Mouse (Mus musculus) stomach, postnatal 0 days (tissue): Measurements from ENCODE around the gene Zfp36l2. TPM values are rescaled to one million over a fixed set of nuclear protein-coding genes. Genes with fewer than 3 reads are reported as not detected.
"Not testable (repeated sequence)": the region's sequence is repeated elsewhere in the genome, so short reads cannot be mapped to it uniquely, and the experiment has no call there.

Source experiments
- ATAC-seq: fragments of 200-750 bp; cut with Nextera tagmentation; 2 replicates; pipeline ENCODE4 v1.8.0; 2017; ENCODE audit not compliant: low FRiP score, low TSS enrichment
- DNase-seq: peaks from one replicate; pipeline ENCODE4 v3.0.0-alpha.2; 2016; ENCODE audit warnings: low spot score
- H3K27ac ChIP-seq: fragments of 300-500 bp; sonication (generic); replicated peaks from 2 replicates; pipeline ENCODE4 v1.5.1; 2014; ENCODE audit warnings: mild to moderate bottlenecking, control low read depth
- H3K27me3 ChIP-seq: fragments of 300-500 bp; sonication (generic); 2 replicates; pipeline ENCODE4 v1.6.1; 2014; ENCODE audit warnings: low read length; ENCODE audit not compliant: control insufficient read depth, insufficient read depth
- H3K36me3 ChIP-seq: fragments of 300-500 bp; sonication (generic); 2 replicates; pipeline ENCODE4 v1.6.1; 2014; ENCODE audit warnings: low read length, mixed read lengths; ENCODE audit not compliant: control insufficient read depth, insufficient read depth
- H3K4me1 ChIP-seq: fragments of 300-500 bp; sonication (generic); replicated peaks from 2 replicates; pipeline ENCODE4 v1.6.1; 2014; ENCODE audit warnings: antibody characterized with exemption; ENCODE audit not compliant: control insufficient read depth, insufficient read depth
- H3K4me2 ChIP-seq: fragments of 300-500 bp; sonication (generic); replicated peaks from 2 replicates; pipeline ENCODE4 v1.6.1; 2014; ENCODE audit warnings: low read depth, mild to moderate bottlenecking, control low read depth, moderate library complexity
- H3K4me3 ChIP-seq: fragments of 300-500 bp; sonication (generic); 2 replicates; pipeline ENCODE4 v1.5.1; 2014; ENCODE audit warnings: low read depth, low read length, control low read depth
- H3K9ac ChIP-seq: fragments of 300-500 bp; sonication (generic); 2 replicates; pipeline ENCODE4 v1.6.1; 2014; ENCODE audit warnings: mild to moderate bottlenecking, low read length, control low read depth, mixed read lengths
- H3K9me3 ChIP-seq: fragments of 300-500 bp; sonication (generic); 2 replicates; pipeline ENCODE4 v1.6.1; 2016; ENCODE audit warnings: low read length; ENCODE audit not compliant: control insufficient read depth
- CTCF ChIP-seq: IDR thresholded peaks from 2 replicates; pipeline ENCODE4 v1.5.1; 2016; ENCODE audit warnings: antibody characterized with exemption, low read depth, mild to moderate bottlenecking, moderate library complexity
- EP300 ChIP-seq: optimal IDR thresholded peaks from 2 replicates; pipeline ENCODE3; 2016; ENCODE audit warnings: antibody characterized with exemption
- WGBS: fragments of 180-500 bp; shearing (Covaris S2); extraction: QIAGEN DNeasy Blood & Tissue Kit; methylation state at CpG from one replicate; pipeline ENCODE4 v1.1.7; 2014; 5-methylcytosine and 5-hydroxymethylcytosine counted together
- polyA plus RNA-seq: library from polyadenylated mRNA; unstranded; fragments of >200 nt; fragmentation: Nextera tagmentation; extraction: Ambion mirVana; gene quantifications from 2 replicates; pipeline ENCODE4 v1.2.1, GENCODE M21; 2015

Gene Zfp36l2
- polyA plus RNA-seq, 1 experiment from 2014 or later: 18.3 TPM

- 50% methylated on average over 2 of the region's 2 CpGs for WGBS
These were observed 40.5 kb upstream of the Zfp36l2 start for GRCm38 (mm10) chr17:84228223-84228622.

GRCm38 (mm10) chr17:84226681-84227080 lies 38.9 kb upstream of the Zfp36l2 start:
- Histone ChIP-seq H3K9ac (no peak overlapping the region), H3K27me3 (no peaks in the 10 kb centered on the region), H3K36me3 (no peaks in the 10 kb centered on the region; the same call in 1 of the 2 replicates), H3K27ac (peak overlapping the region; percentile 35; the same call in 1 of the 2 replicates), H3K4me2 (no peak overlapping the region), H3K9me3 (no peaks in the 10 kb centered on the region), H3K4me3 (no peak overlapping the region), H3K4me1 (no peaks in the 10 kb centered on the region)
- DNase-seq: no peak
- ATAC-seq: peak; percentile 80
- 47% methylated on average over 6 of the region's 6 CpGs for WGBS
- no peak for TF ChIP-seq CTCF
- no peak for TF ChIP-seq EP300

More at GRCm38 (mm10) chr17:84228223-84228622, 40.5 kb upstream of the Zfp36l2 start:
- no peak for ATAC-seq
- H3K9me3 ChIP-seq: no peaks in the 10 kb centered on the region
- H3K4me2 ChIP-seq: no peak overlapping the region
- no peak for DNase-seq
- H3K27ac ChIP-seq: no peak overlapping the region
- H3K9ac ChIP-seq: no peak overlapping the region
- no peaks in the 10 kb centered on the region; the same call in 1 of the 2 replicates for H3K36me3 ChIP-seq
- TF ChIP-seq CTCF (no peak), EP300 (no peak)
- no peaks in the 10 kb centered on the region for H3K27me3 ChIP-seq
- no peaks in the 10 kb centered on the region for H3K4me1 ChIP-seq
- no peak overlapping the region for H3K4me3 ChIP-seq

GRCm38 (mm10) chr17:84226231-84226630 lies 38.5 kb upstream of the Zfp36l2 start:
- no peak overlapping the region for H3K4me3 ChIP-seq
- H3K4me2 ChIP-seq: no peak overlapping the region
- H3K27me3 ChIP-seq: no peaks in the 10 kb centered on the region
- 65% methylated on average over 4 of the region's 5 CpGs for WGBS
- H3K36me3 ChIP-seq: peaks cover 2% of the 10 kb centered on the region; the same call in 1 of the 2 replicates
- no peak for DNase-seq
- H3K4me1 ChIP-seq: no peaks in the 10 kb centered on the region
- no peak overlapping the region for H3K9ac ChIP-seq
- TF ChIP-seq EP300: no peak
- H3K9me3 ChIP-seq: no peaks in the 10 kb centered on the region
- 0 out of 2 replicates have a peak overlapping the region, but pooled peaks have one; percentile 35 for H3K27ac ChIP-seq
- peak; percentile 20; the same call in 1 of the 2 replicates for ATAC-seq

GRCm38 (mm10) chr17:84224217-84224887 lies 36.6 kb upstream of the Zfp36l2 start:
- Histone ChIP-seq H3K9ac (no peak overlapping the region), H3K9me3 (no peaks in the 10 kb centered on the region), H3K36me3 (peaks cover 8% of the 10 kb centered on the region; the same call in 1 of the 2 replicates), H3K27ac (no peak overlapping the region), H3K4me3 (no peak overlapping the region), H3K4me2 (no peak overlapping the region), H3K27me3 (no peaks in the 10 kb centered on the region), H3K4me1 (no peaks in the 10 kb centered on the region)
- ATAC-seq: no peak
- TF ChIP-seq EP300: no peak
- TF ChIP-seq CTCF: no peak
- no peak for DNase-seq
- 65% methylated on average over 15 of the region's 15 CpGs for WGBS

- DNase-seq, H3K9ac ChIP-seq, H3K36me3 ChIP-seq, H3K4me2 ChIP-seq, H3K27ac ChIP-seq, H3K9me3 ChIP-seq, H3K27me3 ChIP-seq, ATAC-seq, H3K4me3 ChIP-seq, H3K4me1 ChIP-seq: not testable (repeated sequence)
- WGBS: 75% methylated on average over 2 of the region's 2 CpGs
These were observed 31.1 kb upstream of the Zfp36l2 start for GRCm38 (mm10) chr17:84218841-84219240.

- no peaks in the 10 kb centered on the region for H3K4me1 ChIP-seq
- no peak overlapping the region for H3K4me2 ChIP-seq
- no peak for DNase-seq
- peaks cover 8% of the 10 kb centered on the region; the same call in 1 of the 2 replicates for H3K36me3 ChIP-seq
- ATAC-seq: no peak
- no peaks in the 10 kb centered on the region for H3K9me3 ChIP-seq
- H3K9ac ChIP-seq: no peak overlapping the region
- no peak overlapping the region for H3K27ac ChIP-seq
- H3K4me3 ChIP-seq: no peak overlapping the region
- no peaks in the 10 kb centered on the region for H3K27me3 ChIP-seq
- WGBS: 84% methylated on average over 3 of the region's 3 CpGs
- TF ChIP-seq CTCF (no peak), EP300 (no peak)
These were observed 29.9 kb upstream of the Zfp36l2 start for GRCm38 (mm10) chr17:84217696-84218095.
